Mouse (Mus musculus): Measurements from ENCODE around the gene Znhit6. TPM values are rescaled to one million over a fixed set of nuclear protein-coding genes. Genes with fewer than 3 reads are reported as not detected.

Gene Znhit6
- polyA plus RNA-seq, 1 experiment from 2014 or later, result 37.5 TPM

DNA sequence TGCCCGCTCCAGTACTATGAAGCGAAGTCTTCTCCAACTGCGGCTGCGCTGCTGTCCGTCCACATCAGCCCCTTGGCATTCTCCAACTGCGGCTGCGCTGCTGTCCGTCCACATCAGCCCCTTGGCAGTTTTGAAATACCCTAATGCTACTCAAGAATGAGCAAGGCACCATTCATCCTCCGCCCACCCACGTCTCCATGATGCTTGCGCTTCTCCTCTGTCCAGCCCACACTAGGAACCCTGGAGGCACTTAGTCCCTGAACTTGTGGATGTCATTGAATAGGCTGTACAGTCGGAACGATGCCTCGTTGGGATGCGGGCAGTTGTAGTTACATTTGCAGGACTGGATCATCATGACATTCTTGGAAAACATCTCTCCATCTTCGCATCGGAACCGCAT is 71.4 kb downstream of the Znhit6 start:
- peaks cover 11% of the 10 kb centered on the region; the same call in 1 of the 2 replicates for H3K27me3 ChIP-seq (ENCODE audit: control insufficient read depth, insufficient read depth, low read length)
- no peak overlapping the region; the same call in 1 of the 2 replicates for H3K27ac ChIP-seq (ENCODE audit: low read depth, low read length)

DNA sequence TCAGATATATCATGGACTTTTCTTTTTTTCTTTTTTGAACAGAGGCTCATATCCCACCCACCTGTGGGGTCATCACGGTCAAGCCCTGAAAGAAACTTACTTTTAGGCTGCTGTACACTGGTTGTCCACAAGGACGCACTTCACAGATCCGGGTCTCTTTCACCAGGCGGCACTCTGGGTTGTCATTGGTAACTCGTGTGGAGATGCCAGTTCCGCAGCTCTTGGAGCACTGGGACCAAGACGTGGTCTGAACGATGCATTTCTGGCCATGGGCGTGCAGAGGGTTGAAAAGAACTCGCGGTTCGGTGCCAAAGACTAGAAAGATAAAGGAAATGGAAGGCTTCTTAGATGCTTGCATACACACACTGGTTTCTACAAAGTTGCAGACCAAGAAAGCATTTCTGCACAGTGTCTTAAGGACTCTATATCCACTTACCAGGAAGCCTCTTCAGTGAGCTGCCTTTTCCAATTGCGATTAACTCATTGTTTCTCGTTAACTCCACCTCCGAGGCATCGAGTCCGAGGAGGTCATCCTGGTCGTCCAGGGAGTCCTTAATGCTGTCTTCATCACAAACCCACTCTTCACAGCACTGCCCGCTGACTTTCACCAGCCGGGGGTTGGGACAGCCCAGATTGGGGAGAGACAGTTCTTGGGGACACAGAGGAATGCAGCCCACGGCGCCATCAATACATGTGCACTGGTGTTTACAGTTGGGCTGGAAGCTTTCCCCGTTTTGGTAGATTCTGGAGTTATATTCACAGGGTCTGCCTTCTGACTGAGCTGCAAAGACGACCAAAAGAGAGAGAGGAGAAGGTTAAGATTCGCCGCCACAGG is 72.3 kb downstream of the Znhit6 start:
- peaks cover 15% of the 10 kb centered on the region; the same call in 1 of the 2 replicates for H3K27me3 ChIP-seq (ENCODE audit: control insufficient read depth, insufficient read depth, low read length)
- DNase-seq (ENCODE audit: low spot score, missing footprints) (peak; percentile 96), ATAC-seq (ENCODE audit: low FRiP score) (no peak)
- WGBS, result 19% methylated on average over 26 of the region's 26 CpGs
- no peak overlapping the region for H3K27ac ChIP-seq (ENCODE audit: low read depth, low read length)
- H3K9ac ChIP-seq (ENCODE audit: low read length), result peak overlapping the region; percentile 73
- no peaks in the 10 kb centered on the region for H3K9me3 ChIP-seq (ENCODE audit: control insufficient read depth, low read length)
- H3K4me2 ChIP-seq, result peak overlapping the region; percentile 83
- H3K4me3 ChIP-seq (ENCODE audit: low read depth, low read length), result peak overlapping the region; percentile 54
- H3K36me3 ChIP-seq (ENCODE audit: control insufficient read depth, insufficient read depth, low read length), result no peaks in the 10 kb centered on the region
- peaks cover 66% of the 10 kb centered on the region for H3K4me1 ChIP-seq (ENCODE audit: control insufficient read depth, insufficient read depth, low read length)

More for the DNA sequence above, 71.4 kb downstream of the Znhit6 start:
- Histone ChIP-seq H3K36me3 (ENCODE audit: control insufficient read depth, insufficient read depth, low read length) (no peaks in the 10 kb centered on the region), H3K4me2 (no peak overlapping the region), H3K4me1 (ENCODE audit: control insufficient read depth, insufficient read depth, low read length) (peaks cover 59% of the 10 kb centered on the region), H3K4me3 (ENCODE audit: low read depth, low read length) (no peak overlapping the region), H3K9ac (ENCODE audit: low read length) (no peak overlapping the region), H3K9me3 (ENCODE audit: control insufficient read depth, low read length) (no peaks in the 10 kb centered on the region)
- 83% methylated on average over 18 of the region's 18 CpGs for WGBS
- DNase-seq (ENCODE audit: low spot score, missing footprints) (peak; percentile 88), ATAC-seq (ENCODE audit: low FRiP score) (no peak)

DNA sequence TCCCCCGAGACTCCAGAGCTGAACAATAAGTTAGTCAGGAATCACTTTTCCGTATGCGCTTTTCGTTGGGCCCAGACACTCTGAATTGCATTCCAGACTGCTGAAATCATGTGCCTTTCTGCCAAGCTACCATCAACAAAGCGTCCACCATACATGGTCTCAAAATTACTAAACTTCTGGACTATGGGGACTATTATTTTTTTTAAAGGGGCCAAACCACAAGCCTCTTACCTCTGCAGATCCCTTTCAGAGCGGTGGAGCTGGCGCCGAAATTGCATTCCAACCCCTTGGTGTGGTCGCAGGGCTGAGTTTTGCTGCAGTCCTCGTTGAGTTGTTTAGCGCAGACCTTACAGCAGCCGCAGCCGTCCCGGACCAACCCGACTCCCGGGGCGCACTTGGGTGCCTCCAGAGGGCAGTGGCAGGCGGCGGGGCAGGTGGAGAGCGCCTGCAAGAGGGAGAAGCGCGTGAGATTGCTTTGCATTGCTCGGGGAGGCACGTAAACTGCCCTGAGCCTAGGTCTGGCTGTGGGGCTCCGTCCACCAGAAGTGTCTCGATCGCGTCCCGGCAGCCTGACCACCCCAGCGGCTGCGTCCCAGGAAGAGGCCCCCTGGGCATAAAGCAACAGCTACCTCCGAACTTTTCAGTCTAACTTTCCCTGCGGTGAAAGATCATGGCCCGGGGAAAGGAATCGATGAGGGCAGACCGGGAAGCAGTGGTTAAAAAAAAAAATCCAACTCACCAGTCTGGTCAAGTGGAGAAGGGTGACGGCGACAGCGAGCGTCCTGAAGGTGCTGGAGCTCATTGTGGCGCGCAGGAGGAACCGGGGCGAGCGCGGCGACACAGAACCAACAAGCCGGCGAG is 73.2 kb downstream of the Znhit6 start:
- Histone ChIP-seq H3K4me1 (ENCODE audit: control insufficient read depth, insufficient read depth, low read length) (peaks cover 70% of the 10 kb centered on the region), H3K9ac (ENCODE audit: low read length) (peak overlapping the region; percentile 73), H3K27me3 (ENCODE audit: control insufficient read depth, insufficient read depth, low read length) (peaks cover 23% of the 10 kb centered on the region; the same call in 1 of the 2 replicates), H3K4me3 (ENCODE audit: low read depth, low read length) (peak overlapping the region; percentile 54), H3K36me3 (ENCODE audit: control insufficient read depth, insufficient read depth, low read length) (no peaks in the 10 kb centered on the region), H3K9me3 (ENCODE audit: control insufficient read depth, low read length) (no peaks in the 10 kb centered on the region), H3K4me2 (peak overlapping the region; percentile 83), H3K27ac (ENCODE audit: low read depth, low read length) (no peak overlapping the region; the same call in 1 of the 2 replicates)
- 0 out of 2 replicates have a peak, but pooled peaks have one; percentile 7 for ATAC-seq (ENCODE audit: low FRiP score)
- under 1% methylated on average over 49 of the region's 49 CpGs for WGBS
- peak; percentile 97 for DNase-seq (ENCODE audit: low spot score, missing footprints)

DNA sequence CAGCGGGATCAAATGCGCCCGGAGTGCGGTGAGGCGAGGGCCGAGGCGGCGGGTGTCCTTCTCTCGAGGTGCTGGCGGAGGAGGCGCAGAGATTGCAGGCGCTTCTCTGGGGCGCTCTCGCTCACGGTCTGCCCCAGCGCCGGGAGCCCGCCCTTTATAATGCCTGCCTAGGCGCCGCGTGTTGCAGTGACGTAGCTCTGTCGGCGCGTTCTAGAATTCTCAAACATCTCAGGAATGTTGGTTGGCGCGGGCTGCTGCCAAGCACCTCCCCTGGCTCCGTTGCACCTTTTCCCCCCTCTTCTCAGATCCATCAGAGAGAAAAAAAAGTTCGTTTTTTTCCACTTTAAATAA is 73.8 kb downstream of the Znhit6 start, which contains the start of gene Ccn1:
Gene Ccn1, minus strand, starts transcription at position 130 of the 351 bp plus-strand sequence.
- peak; percentile 64 for ATAC-seq (ENCODE audit: low FRiP score)

DNA sequence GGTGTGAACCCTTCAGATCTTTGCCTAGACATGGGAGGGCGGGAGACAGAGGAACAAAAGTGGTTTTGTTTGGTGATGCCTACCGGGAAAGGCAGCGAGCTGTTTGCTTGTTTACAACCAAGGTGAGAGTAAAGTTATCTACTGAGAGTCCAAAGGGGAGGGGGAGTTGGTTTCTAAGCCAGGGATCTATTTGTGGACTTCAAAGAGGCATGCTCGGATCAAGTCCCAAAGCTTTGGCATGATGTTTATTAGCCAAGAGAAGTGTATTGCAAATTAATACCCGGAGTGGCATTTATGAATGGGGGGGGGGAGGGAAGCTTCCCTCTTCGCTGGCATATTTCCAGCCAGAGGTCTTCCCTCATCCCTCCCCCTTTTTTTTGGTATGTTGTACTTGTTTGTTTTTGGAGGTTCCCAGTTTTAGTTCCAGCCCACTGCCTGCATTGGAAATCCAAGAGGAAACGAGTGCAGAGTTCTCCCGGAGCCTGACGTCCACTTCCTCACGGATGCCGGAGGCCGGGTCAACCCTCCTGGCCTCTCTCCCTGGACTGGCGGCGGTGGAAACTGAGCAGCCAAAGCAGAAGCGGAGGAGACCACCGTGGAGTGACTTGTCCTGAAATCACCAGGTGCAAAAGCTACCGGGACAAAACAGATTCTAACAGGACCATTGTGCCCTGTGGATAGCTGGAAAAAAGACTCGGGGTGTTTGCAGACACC is 74.5 kb downstream of the Znhit6 start:
- H3K9me3 ChIP-seq (ENCODE audit: control insufficient read depth, low read length), result no peaks in the 10 kb centered on the region
- under 1% methylated on average over 18 of the region's 18 CpGs for WGBS
- no peak for ATAC-seq (ENCODE audit: low FRiP score)
- no peak overlapping the region for H3K27ac ChIP-seq (ENCODE audit: low read depth, low read length)
- peak overlapping the region; percentile 54 for H3K4me3 ChIP-seq (ENCODE audit: low read depth, low read length)
- 0 out of 2 replicates have a peak overlapping the region, but pooled peaks have one; percentile 73 for H3K9ac ChIP-seq (ENCODE audit: low read length)
- peaks cover 65% of the 10 kb centered on the region for H3K4me1 ChIP-seq (ENCODE audit: control insufficient read depth, insufficient read depth, low read length)
- peak; percentile 93 for DNase-seq (ENCODE audit: low spot score, missing footprints)
- H3K27me3 ChIP-seq (ENCODE audit: control insufficient read depth, insufficient read depth, low read length), result peaks cover 31% of the 10 kb centered on the region
- no peaks in the 10 kb centered on the region for H3K36me3 ChIP-seq (ENCODE audit: control insufficient read depth, insufficient read depth, low read length)
- peak overlapping the region; percentile 83 for H3K4me2 ChIP-seq

More for the DNA sequence above, 73.8 kb downstream of the Znhit6 start, which contains the start of gene Ccn1:
- Histone ChIP-seq H3K36me3 (ENCODE audit: control insufficient read depth, insufficient read depth, low read length) (no peaks in the 10 kb centered on the region), H3K27ac (ENCODE audit: low read depth, low read length) (no peak within 1 kb of the TSS; the same call in 1 of the 2 replicates), H3K9me3 (ENCODE audit: control insufficient read depth, low read length) (no peaks in the 10 kb centered on the region), H3K9ac (ENCODE audit: low read length) (peak within 1 kb of the TSS; percentile 73), H3K4me1 (ENCODE audit: control insufficient read depth, insufficient read depth, low read length) (peaks cover 70% of the 10 kb centered on the region), H3K27me3 (ENCODE audit: control insufficient read depth, insufficient read depth, low read length) (peaks cover 28% of the 10 kb centered on the region; the same call in 1 of the 2 replicates), H3K4me2 (peak within 1 kb of the TSS; percentile 83), H3K4me3 (ENCODE audit: low read depth, low read length) (peak within 1 kb of the TSS; percentile 54)
- no peak for DNase-seq (ENCODE audit: low spot score, missing footprints)
- WGBS, result 0% methylated on average over 29 of the region's 29 CpGs

DNA sequence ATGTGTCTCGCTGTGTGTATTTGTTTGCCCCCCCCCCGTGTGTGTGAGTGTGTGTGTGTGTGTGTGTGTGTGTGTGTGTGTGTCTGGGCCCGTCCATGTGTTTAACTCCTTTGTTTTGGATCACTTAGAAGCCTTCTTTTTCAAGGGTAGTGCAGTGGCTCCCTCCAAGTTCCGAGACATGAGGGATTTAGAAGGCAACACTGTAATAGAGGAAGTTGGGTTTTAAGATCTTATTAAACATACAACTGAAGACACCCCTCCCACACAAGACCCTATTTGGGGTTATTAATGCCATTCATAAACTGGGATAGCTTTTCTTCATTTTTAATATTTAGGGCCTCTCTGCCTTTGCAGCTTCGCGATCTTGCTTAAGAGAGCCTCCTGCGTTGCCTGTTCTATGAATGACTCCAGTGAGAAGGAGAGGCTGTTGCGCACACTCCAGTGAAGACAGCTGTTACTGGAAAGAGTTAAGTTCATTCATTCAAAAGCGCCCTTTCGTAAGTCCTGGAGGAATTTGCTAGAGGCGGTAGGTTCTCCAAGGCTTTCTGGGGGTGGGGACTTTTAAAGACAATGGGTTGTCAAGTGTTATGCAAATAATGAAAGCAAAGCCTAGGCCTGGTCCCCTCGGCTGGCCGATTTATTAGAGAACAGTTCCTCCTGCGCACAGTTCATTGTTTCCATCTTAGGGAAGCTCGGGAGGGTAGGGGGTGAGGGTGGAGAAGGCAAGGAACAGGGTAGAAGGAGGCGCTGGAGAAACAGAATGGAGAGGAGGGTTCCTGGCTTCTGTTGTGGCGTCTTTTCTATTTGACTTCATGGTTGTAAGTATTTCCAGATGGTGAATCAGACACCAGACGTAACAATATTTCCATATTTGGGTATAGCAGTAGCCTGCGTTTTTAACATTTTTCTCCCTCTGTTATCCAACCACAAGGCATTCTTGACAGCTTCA is 75.3 kb downstream of the Znhit6 start:
- Histone ChIP-seq H3K4me3 (ENCODE audit: low read depth, low read length) (peak overlapping the region; percentile 54), H3K9me3 (ENCODE audit: control insufficient read depth, low read length) (no peaks in the 10 kb centered on the region), H3K36me3 (ENCODE audit: control insufficient read depth, insufficient read depth, low read length) (no peaks in the 10 kb centered on the region), H3K4me1 (ENCODE audit: control insufficient read depth, insufficient read depth, low read length) (peaks cover 57% of the 10 kb centered on the region), H3K27ac (ENCODE audit: low read depth, low read length) (no peak overlapping the region), H3K4me2 (peak overlapping the region; percentile 83), H3K9ac (ENCODE audit: low read length) (no peak overlapping the region), H3K27me3 (ENCODE audit: control insufficient read depth, insufficient read depth, low read length) (peaks cover 31% of the 10 kb centered on the region)
- WGBS, result 2% methylated on average over 19 of the region's 19 CpGs
- DNase-seq (ENCODE audit: low spot score, missing footprints) (peak; percentile 95), ATAC-seq (ENCODE audit: low FRiP score) (peak; percentile 16; the same call in 1 of the 2 replicates)

DNA sequence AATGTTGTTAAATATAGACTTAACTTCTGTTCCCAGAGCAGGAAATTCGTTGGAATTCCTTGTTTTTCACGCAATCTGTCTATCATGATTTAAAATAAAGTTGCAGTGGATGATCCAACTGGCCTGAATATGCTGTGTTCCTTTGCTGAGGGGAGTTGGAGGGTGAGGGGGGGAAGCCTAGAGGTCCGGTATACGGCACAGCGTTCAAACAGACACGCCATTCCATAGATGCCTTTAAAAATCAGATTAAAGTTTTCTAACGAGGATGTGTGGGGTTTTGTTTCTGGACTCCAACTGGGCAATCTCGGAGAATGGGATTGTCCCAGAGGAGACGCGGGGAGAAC is 75.9 kb downstream of the Znhit6 start:
- H3K36me3 ChIP-seq (ENCODE audit: control insufficient read depth, insufficient read depth, low read length), result no peaks in the 10 kb centered on the region
- 1% methylated on average over 10 of the region's 10 CpGs for WGBS
- H3K4me1 ChIP-seq (ENCODE audit: control insufficient read depth, insufficient read depth, low read length), result peaks cover 55% of the 10 kb centered on the region
- ATAC-seq (ENCODE audit: low FRiP score) (no peak), DNase-seq (ENCODE audit: low spot score, missing footprints) (no peak)
- H3K9ac ChIP-seq (ENCODE audit: low read length), result peak overlapping the region; percentile 18; the same call in 1 of the 2 replicates
- peaks cover 31% of the 10 kb centered on the region for H3K27me3 ChIP-seq (ENCODE audit: control insufficient read depth, insufficient read depth, low read length)
- H3K9me3 ChIP-seq (ENCODE audit: control insufficient read depth, low read length), result no peaks in the 10 kb centered on the region
- peak overlapping the region; percentile 83 for H3K4me2 ChIP-seq
- no peak overlapping the region; the same call in 1 of the 2 replicates for H3K27ac ChIP-seq (ENCODE audit: low read depth, low read length)
- peak overlapping the region; percentile 36; the same call in 1 of the 2 replicates for H3K4me3 ChIP-seq (ENCODE audit: low read depth, low read length)
